Mouse (Mus musculus): ENCODE results near the gene Lcn2. TPM values are rescaled to one million over a fixed set of nuclear protein-coding genes. Genes with fewer than 3 reads are reported as not detected.

The Lcn2 gene
- total and polyA plus RNA-seq, 2 experiments from 2014 or later = 0.31 to 0.80 TPM

DNA sequence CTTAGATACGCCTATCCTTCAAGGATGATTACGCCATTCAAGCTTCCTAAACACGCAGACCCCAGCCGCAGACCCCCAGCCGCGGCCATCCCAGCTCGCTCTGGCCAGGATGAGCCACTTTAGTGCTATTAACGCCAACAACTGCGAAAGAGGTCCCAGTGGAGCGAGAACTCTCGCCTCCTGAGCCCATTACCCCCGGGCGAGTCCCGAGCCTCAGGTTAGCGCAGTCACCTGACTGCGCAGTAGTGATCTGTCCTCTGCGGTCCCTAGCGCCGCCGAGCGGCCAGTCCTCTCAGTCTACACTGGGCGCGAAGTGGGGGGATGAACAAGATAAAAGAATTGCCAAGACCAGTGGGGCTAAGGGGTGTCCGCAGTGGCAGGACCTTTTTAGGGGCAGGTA is 26.6 kb downstream of the Lcn2 start:
- Histone ChIP-seq H3K9me3 (ENCODE audit: low read length) (no peaks in the 10 kb centered on the region), H3K4me2 (ENCODE audit: low read depth, low read length) (peak overlapping the region; percentile 69), H3K4me1 (ENCODE audit: insufficient read depth, low read length) (peaks cover 8% of the 10 kb centered on the region), H3K4me3 (ENCODE audit: low read length) (peak overlapping the region; percentile 35), H3K27me3 (ENCODE audit: insufficient read depth, low read length) (peaks cover 5% of the 10 kb centered on the region; the same call in 1 of the 2 replicates), H3K9ac (replicated peaks; ENCODE audit: low read length) (0 out of 2 replicates have a peak overlapping the region, but pooled peaks have one; percentile 13), H3K27ac (no peak overlapping the region), H3K36me3 (ENCODE audit: insufficient read depth, low read length) (no peaks in the 10 kb centered on the region)
- DNase-seq (ENCODE audit: low spot score) = peak; percentile 69
- peak; percentile 61 for TF ChIP-seq CTCF (IDR thresholded peaks at IDR 0.05; ENCODE audit: low read depth)
- WGBS = 3% methylated on average over 24 of the region's 24 CpGs
- peak; percentile 50 for ATAC-seq

DNA sequence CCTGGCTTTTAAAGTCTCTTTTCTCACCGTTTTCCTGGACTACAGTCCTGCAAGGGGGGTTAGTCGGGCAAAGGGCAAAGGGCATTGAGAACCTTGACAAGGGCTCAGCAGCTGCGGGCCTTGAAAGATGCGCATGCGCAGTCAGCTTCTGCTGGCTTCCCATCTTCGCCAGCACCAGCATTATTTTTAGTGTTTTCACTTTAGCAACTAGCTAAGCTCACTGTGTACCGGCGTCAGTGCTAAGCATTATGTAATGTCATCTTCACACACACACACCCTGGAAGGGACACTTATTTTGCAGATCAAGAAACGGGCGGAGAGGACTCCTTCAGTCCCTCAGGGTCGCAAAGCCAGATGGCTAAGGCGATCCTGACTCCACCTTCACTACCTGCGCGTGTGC is 27.3 kb downstream of the Lcn2 start:
- peak; percentile 77 for DNase-seq (ENCODE audit: low spot score)
- ATAC-seq = no peak
- Histone ChIP-seq H3K9ac (replicated peaks; ENCODE audit: low read length) (0 out of 2 replicates have a peak overlapping the region, but pooled peaks have one; percentile 13), H3K27ac (no peak overlapping the region), H3K4me1 (ENCODE audit: insufficient read depth, low read length) (peaks cover 8% of the 10 kb centered on the region), H3K4me2 (ENCODE audit: low read depth, low read length) (peak overlapping the region; percentile 69), H3K27me3 (ENCODE audit: insufficient read depth, low read length) (peaks cover 5% of the 10 kb centered on the region; the same call in 1 of the 2 replicates), H3K4me3 (ENCODE audit: low read length) (peak overlapping the region; percentile 35), H3K36me3 (ENCODE audit: insufficient read depth, low read length) (no peaks in the 10 kb centered on the region), H3K9me3 (ENCODE audit: low read length) (no peaks in the 10 kb centered on the region)
- WGBS = 3% methylated on average over 14 of the region's 14 CpGs
- TF ChIP-seq CTCF (IDR thresholded peaks at IDR 0.05; ENCODE audit: low read depth) = no peak

DNA sequence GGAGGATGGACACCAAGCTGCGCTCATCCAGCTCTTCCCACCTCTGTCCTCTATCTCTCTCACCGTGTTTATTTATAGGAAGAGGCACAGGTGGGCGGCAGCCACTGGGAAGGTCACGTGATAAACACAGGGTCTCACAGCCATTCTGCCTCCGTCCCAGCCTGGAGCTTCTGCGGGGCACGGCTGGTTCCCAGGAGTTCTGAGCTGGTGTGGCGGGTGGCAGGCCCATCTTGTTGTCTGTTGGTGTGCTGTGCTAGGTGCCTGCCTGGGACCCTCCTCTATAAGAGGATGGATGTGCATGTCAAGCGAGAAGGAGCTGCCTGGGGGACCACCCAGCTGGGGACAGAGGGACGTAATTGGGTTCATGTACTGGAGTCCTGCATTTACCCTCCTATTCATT is 29.7 kb downstream of the Lcn2 start:
- Histone ChIP-seq H3K4me3 (ENCODE audit: low read length) (no peak overlapping the region), H3K9ac (replicated peaks; ENCODE audit: low read length) (no peak overlapping the region), H3K4me1 (ENCODE audit: insufficient read depth, low read length) (no peaks in the 10 kb centered on the region), H3K36me3 (ENCODE audit: insufficient read depth, low read length) (no peaks in the 10 kb centered on the region), H3K27ac (no peak overlapping the region), H3K4me2 (ENCODE audit: low read depth, low read length) (no peak overlapping the region), H3K9me3 (ENCODE audit: low read length) (no peaks in the 10 kb centered on the region), H3K27me3 (ENCODE audit: insufficient read depth, low read length) (peaks cover 5% of the 10 kb centered on the region; the same call in 1 of the 2 replicates)
- TF ChIP-seq CTCF (IDR thresholded peaks at IDR 0.05; ENCODE audit: low read depth) = no peak
- DNase-seq (ENCODE audit: low spot score) = no peak
- WGBS = 66% methylated on average over 10 of the region's 10 CpGs
- no peak for ATAC-seq

DNA sequence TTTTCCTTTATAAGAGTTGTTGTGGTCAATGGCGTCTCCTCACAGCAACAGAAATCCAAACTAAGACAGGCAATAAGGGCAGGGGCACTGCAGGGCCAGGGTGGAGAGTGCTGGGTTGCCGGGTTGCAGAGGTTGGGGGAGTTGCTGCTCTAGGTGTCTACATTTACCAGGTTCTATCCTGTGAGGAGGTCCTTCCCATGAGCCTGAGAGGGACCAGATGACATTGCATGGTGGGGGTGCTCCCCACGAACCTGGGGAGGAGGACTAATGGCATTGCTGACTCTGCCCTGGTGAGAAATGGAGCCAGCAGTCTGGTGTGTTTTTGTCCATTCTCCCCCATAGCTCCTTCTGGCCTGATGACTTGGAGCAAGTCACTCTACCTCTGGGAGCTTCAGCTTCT is 30.3 kb downstream of the Lcn2 start:
- Histone ChIP-seq H3K27ac (no peak overlapping the region), H3K4me1 (ENCODE audit: insufficient read depth, low read length) (no peaks in the 10 kb centered on the region), H3K4me2 (ENCODE audit: low read depth, low read length) (no peak overlapping the region), H3K27me3 (ENCODE audit: insufficient read depth, low read length) (peaks cover 5% of the 10 kb centered on the region; the same call in 1 of the 2 replicates), H3K36me3 (ENCODE audit: insufficient read depth, low read length) (no peaks in the 10 kb centered on the region), H3K9ac (replicated peaks; ENCODE audit: low read length) (no peak overlapping the region), H3K9me3 (ENCODE audit: low read length) (no peaks in the 10 kb centered on the region), H3K4me3 (ENCODE audit: low read length) (no peak overlapping the region)
- no peak for TF ChIP-seq CTCF (IDR thresholded peaks at IDR 0.05; ENCODE audit: low read depth)
- 76% methylated on average over 3 of the region's 3 CpGs for WGBS
- no peak for ATAC-seq
- no peak for DNase-seq (ENCODE audit: low spot score)

- no peaks in the 10 kb centered on the region for H3K36me3 ChIP-seq (ENCODE audit: insufficient read depth, low read length)
- no peak overlapping the region for H3K27ac ChIP-seq
- TF ChIP-seq CTCF (IDR thresholded peaks at IDR 0.05; ENCODE audit: low read depth) = no peak
- WGBS = 78% methylated on average over 10 of the region's 10 CpGs
- H3K4me1 ChIP-seq (ENCODE audit: insufficient read depth, low read length) = 0 out of 2 replicates have a peak, but pooled peaks cover 3% of the 10 kb centered on the region
- H3K4me3 ChIP-seq (ENCODE audit: low read length) = no peak overlapping the region
- peaks cover under 1% of the 10 kb centered on the region; the same call in 1 of the 2 replicates for H3K27me3 ChIP-seq (ENCODE audit: insufficient read depth, low read length)
- DNase-seq (ENCODE audit: low spot score) (no peak), ATAC-seq (no peak)
- no peaks in the 10 kb centered on the region for H3K9me3 ChIP-seq (ENCODE audit: low read length)
- H3K9ac ChIP-seq (replicated peaks; ENCODE audit: low read length) = no peak overlapping the region
- no peak overlapping the region for H3K4me2 ChIP-seq (ENCODE audit: low read depth, low read length)
These were observed 31.8 kb downstream of the Lcn2 start for GRCm38 (mm10) chr2:32356216-32356615.

DNA sequence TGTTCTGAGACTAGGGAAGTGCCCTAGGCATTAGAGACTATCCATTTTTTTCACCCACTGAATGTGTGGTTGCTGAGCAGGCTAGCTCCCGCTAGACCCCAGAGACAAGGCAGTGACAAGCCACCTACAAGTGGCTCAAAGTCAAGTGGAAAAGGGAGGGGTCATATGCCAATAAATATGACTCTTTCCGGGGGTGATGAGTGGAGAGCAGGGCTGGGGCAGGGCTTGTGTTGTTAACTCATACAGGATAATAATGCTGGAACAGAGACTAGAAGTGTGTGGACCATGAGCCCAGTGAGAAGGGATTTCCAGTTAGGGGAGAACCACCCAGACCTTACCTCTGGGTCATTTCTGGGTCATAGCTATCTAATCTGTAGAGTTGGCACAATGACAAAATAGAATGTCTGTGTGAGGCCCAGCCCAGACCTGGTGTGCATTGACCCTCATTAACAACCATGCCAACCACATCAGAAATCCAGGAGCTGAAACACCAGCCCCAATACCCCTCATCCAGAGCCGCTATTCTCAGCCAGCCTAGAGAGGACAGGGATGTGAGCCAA is 33.6 kb downstream of the Lcn2 start:
- peaks cover 4% of the 10 kb centered on the region; the same call in 1 of the 2 replicates for H3K4me1 ChIP-seq (ENCODE audit: insufficient read depth, low read length)
- H3K36me3 ChIP-seq (ENCODE audit: insufficient read depth, low read length) = no peaks in the 10 kb centered on the region
- DNase-seq (ENCODE audit: low spot score) (no peak), ATAC-seq (no peak)
- H3K4me2 ChIP-seq (ENCODE audit: low read depth, low read length) = no peak overlapping the region
- H3K4me3 ChIP-seq (ENCODE audit: low read length) = no peak overlapping the region
- no peak for TF ChIP-seq CTCF (IDR thresholded peaks at IDR 0.05; ENCODE audit: low read depth)
- no peak overlapping the region for H3K9ac ChIP-seq (replicated peaks; ENCODE audit: low read length)
- H3K27ac ChIP-seq = no peak overlapping the region
- 87% methylated on average over 3 of the region's 3 CpGs for WGBS
- H3K9me3 ChIP-seq (ENCODE audit: low read length) = no peaks in the 10 kb centered on the region
- no peaks in the 10 kb centered on the region for H3K27me3 ChIP-seq (ENCODE audit: insufficient read depth, low read length)

GRCm38 (mm10) chr2:32353836-32354235 is 34.2 kb downstream of the Lcn2 start:
- Histone ChIP-seq H3K27me3 (ENCODE audit: insufficient read depth, low read length) (no peaks in the 10 kb centered on the region), H3K4me2 (ENCODE audit: low read depth, low read length) (no peak overlapping the region; the same call in 1 of the 2 replicates), H3K9ac (replicated peaks; ENCODE audit: low read length) (no peak overlapping the region), H3K4me1 (ENCODE audit: insufficient read depth, low read length) (peaks cover 4% of the 10 kb centered on the region; the same call in 1 of the 2 replicates), H3K9me3 (ENCODE audit: low read length) (no peaks in the 10 kb centered on the region), H3K36me3 (ENCODE audit: insufficient read depth, low read length) (no peaks in the 10 kb centered on the region), H3K27ac (no peak overlapping the region), H3K4me3 (ENCODE audit: low read length) (no peak overlapping the region)
- ATAC-seq = no peak
- 78% methylated on average over 6 of the region's 6 CpGs for WGBS
- no peak for TF ChIP-seq CTCF (IDR thresholded peaks at IDR 0.05; ENCODE audit: low read depth)
- DNase-seq (ENCODE audit: low spot score) = no peak

Data from hindbrain, postnatal 0 days (tissue).